Mouse (Mus musculus) stomach, embryonic 16.5 days (tissue): ENCODE data around the gene Ggcx. TPM values are rescaled to one million over a fixed set of nuclear protein-coding genes. Genes with fewer than 3 reads are reported as not detected.

Experiments used
- ATAC-seq: fragments of 200-750 bp; cut with Nextera tagmentation; 2 replicates; pipeline ENCODE4 v1.8.0; 2017; ENCODE audit warnings: moderate number of reproducible peaks, moderate TSS enrichment; ENCODE audit not compliant: insufficient read depth, low FRiP score
- H3K27ac ChIP-seq: fragments of 300-500 bp; sonication (generic); 2 replicates; pipeline ENCODE4 v1.5.1; 2014; ENCODE audit warnings: low read length
- H3K27me3 ChIP-seq: fragments of 300-500 bp; sonication (generic); 2 replicates; pipeline ENCODE4 v1.6.1; 2014; ENCODE audit warnings: low read length, control low read depth, mixed read lengths; ENCODE audit not compliant: control insufficient read depth, insufficient read depth
- H3K36me3 ChIP-seq: fragments of 300-500 bp; sonication (generic); 2 replicates; pipeline ENCODE4 v1.6.1; 2014; ENCODE audit warnings: low read length; ENCODE audit not compliant: control insufficient read depth, insufficient read depth
- H3K4me1 ChIP-seq: fragments of 300-500 bp; sonication (generic); 2 replicates; pipeline ENCODE4 v1.6.1; 2014; ENCODE audit warnings: low read length, control low read depth, mixed read lengths; ENCODE audit not compliant: control insufficient read depth, insufficient read depth
- H3K4me2 ChIP-seq: fragments of 300-500 bp; sonication (generic); 2 replicates; pipeline ENCODE4 v1.6.1; 2014; ENCODE audit warnings: low read depth, low read length, mixed read lengths
- H3K4me3 ChIP-seq: fragments of 300-500 bp; sonication (generic); replicated peaks from 2 replicates; pipeline ENCODE4 v1.5.1; 2014; ENCODE audit warnings: mild to moderate bottlenecking, low read length
- H3K9ac ChIP-seq: fragments of 300-500 bp; sonication (generic); 2 replicates; pipeline ENCODE4 v1.6.1; 2014; ENCODE audit warnings: low read length
- H3K9me3 ChIP-seq: fragments of 300-500 bp; sonication (generic); replicated peaks from 2 replicates; pipeline ENCODE4 v1.6.1; 2016; ENCODE audit warnings: low read length, control low read depth; ENCODE audit not compliant: control insufficient read depth
- WGBS: fragments of 180-500 bp; shearing (Covaris S2); extraction: QIAGEN DNeasy Blood & Tissue Kit; methylation state at CpG from one replicate; pipeline ENCODE4 v1.1.7; 2014; 5-methylcytosine and 5-hydroxymethylcytosine counted together
- polyA plus RNA-seq: library from polyadenylated mRNA; unstranded; fragments of >200 nt; fragmentation: Nextera tagmentation; extraction: Ambion mirVana; gene quantifications from 2 replicates; pipeline ENCODE4 v1.2.1, GENCODE M21; 2015

Ggcx gene
- polyA plus RNA-seq = 34.7 and 35.3 TPM in 2 replicates

GRCm38 (mm10) chr6:72414076-72414756 lies at the start of gene Ggcx:
TSS of gene Ggcx (plus strand) at chr6:72414308.
- Histone ChIP-seq H3K36me3 (peaks cover 6% of the 10 kb centered on the region; the same call in 1 of the 2 replicates), H3K4me2 (peak within 1 kb of the TSS; percentile 75), H3K9me3 (no peaks in the 10 kb centered on the region), H3K4me1 (peaks cover 15% of the 10 kb centered on the region), H3K27ac (peak within 1 kb of the TSS; percentile 73), H3K4me3 (peak within 1 kb of the TSS; percentile 93), H3K27me3 (no peaks in the 10 kb centered on the region), H3K9ac (peak within 1 kb of the TSS; percentile 95)
- ATAC-seq = peak; percentile 96
- WGBS = under 1% methylated on average over 33 of the region's 33 CpGs

GRCm38 (mm10) chr6:72364985-72365384 lies 49.1 kb upstream of the Ggcx start:
- H3K36me3 ChIP-seq = no peaks in the 10 kb centered on the region
- no peak overlapping the region for H3K4me3 ChIP-seq
- H3K9me3 ChIP-seq = no peaks in the 10 kb centered on the region
- H3K9ac ChIP-seq = no peak overlapping the region
- peaks cover 16% of the 10 kb centered on the region for H3K4me1 ChIP-seq
- no peak overlapping the region for H3K27ac ChIP-seq
- no peak overlapping the region for H3K4me2 ChIP-seq
- WGBS = 64% methylated on average over 6 of the region's 6 CpGs
- no peaks in the 10 kb centered on the region for H3K27me3 ChIP-seq
- ATAC-seq = no peak

GRCm38 (mm10) chr6:72366304-72366703 lies 47.8 kb upstream of the Ggcx start:
- no peak for ATAC-seq
- Histone ChIP-seq H3K27ac (no peak overlapping the region), H3K36me3 (no peaks in the 10 kb centered on the region), H3K9ac (no peak overlapping the region), H3K27me3 (no peaks in the 10 kb centered on the region), H3K9me3 (no peaks in the 10 kb centered on the region), H3K4me3 (no peak overlapping the region), H3K4me1 (peaks cover 15% of the 10 kb centered on the region), H3K4me2 (no peak overlapping the region)
- WGBS = 64% methylated on average over 3 of the region's 3 CpGs

- Histone ChIP-seq H3K9ac (no peak within 1 kb of the TSS), H3K4me1 (peaks cover 13% of the 10 kb centered on the region), H3K27ac (no peak within 1 kb of the TSS), H3K9me3 (no peaks in the 10 kb centered on the region), H3K4me3 (no peak within 1 kb of the TSS), H3K36me3 (no peaks in the 10 kb centered on the region), H3K4me2 (no peak within 1 kb of the TSS), H3K27me3 (no peaks in the 10 kb centered on the region)
- 75% methylated on average over 4 of the region's 4 CpGs for WGBS
- no peak for ATAC-seq
These were observed 47.2 kb upstream of the Ggcx start, which contains the start of gene Rnf181 for GRCm38 (mm10) chr6:72366844-72367443. TSS of gene Rnf181 (minus strand) at chr6:72366956.

GRCm38 (mm10) chr6:72367460-72367974 lies 46.6 kb upstream of the Ggcx start:
- 80% methylated on average over 4 of the region's 4 CpGs for WGBS
- ATAC-seq = no peak
- Histone ChIP-seq H3K4me3 (no peak overlapping the region), H3K36me3 (no peaks in the 10 kb centered on the region), H3K4me2 (no peak overlapping the region), H3K9me3 (no peaks in the 10 kb centered on the region), H3K4me1 (peaks cover 13% of the 10 kb centered on the region), H3K27ac (no peak overlapping the region), H3K27me3 (no peaks in the 10 kb centered on the region), H3K9ac (no peak overlapping the region)

- ATAC-seq = no peak
- Histone ChIP-seq H3K4me3 (no peak overlapping the region), H3K4me2 (no peak overlapping the region), H3K27ac (no peak overlapping the region), H3K36me3 (no peaks in the 10 kb centered on the region), H3K9me3 (no peaks in the 10 kb centered on the region), H3K9ac (no peak overlapping the region), H3K4me1 (peaks cover 21% of the 10 kb centered on the region), H3K27me3 (no peaks in the 10 kb centered on the region)
- 80% methylated on average over 4 of the region's 4 CpGs for WGBS
These were observed 44.6 kb upstream of the Ggcx start for GRCm38 (mm10) chr6:72369557-72369956.

GRCm38 (mm10) chr6:72370091-72370490 lies 44.0 kb upstream of the Ggcx start:
- H3K4me2 ChIP-seq = no peak overlapping the region
- no peak overlapping the region for H3K4me3 ChIP-seq
- peaks cover 24% of the 10 kb centered on the region for H3K4me1 ChIP-seq
- peak overlapping the region; percentile 86 for H3K27ac ChIP-seq
- no peaks in the 10 kb centered on the region for H3K36me3 ChIP-seq
- ATAC-seq = no peak
- H3K27me3 ChIP-seq = no peaks in the 10 kb centered on the region
- 70% methylated on average over 12 of the region's 12 CpGs for WGBS
- no peak overlapping the region for H3K9ac ChIP-seq
- H3K9me3 ChIP-seq = no peaks in the 10 kb centered on the region

GRCm38 (mm10) chr6:72371147-72371546 lies 43.0 kb upstream of the Ggcx start:
- no peaks in the 10 kb centered on the region for H3K9me3 ChIP-seq
- H3K27me3 ChIP-seq = no peaks in the 10 kb centered on the region
- peaks cover 24% of the 10 kb centered on the region for H3K4me1 ChIP-seq
- H3K4me3 ChIP-seq = no peak overlapping the region
- H3K4me2 ChIP-seq = no peak overlapping the region
- H3K36me3 ChIP-seq = no peaks in the 10 kb centered on the region
- ATAC-seq = peak; percentile 56; the same call in 1 of the 2 replicates
- peak overlapping the region; percentile 58; the same call in 1 of the 2 replicates for H3K9ac ChIP-seq
- H3K27ac ChIP-seq = peak overlapping the region; percentile 86
- 30% methylated on average over 5 of the region's 5 CpGs for WGBS

- no peaks in the 10 kb centered on the region for H3K36me3 ChIP-seq
- H3K9ac ChIP-seq = peak overlapping the region; percentile 58; the same call in 1 of the 2 replicates
- no peak overlapping the region for H3K4me2 ChIP-seq
- peak overlapping the region; percentile 86 for H3K27ac ChIP-seq
- H3K4me1 ChIP-seq = peaks cover 24% of the 10 kb centered on the region
- WGBS = 18% methylated on average over 1 of the region's 1 CpGs
- H3K9me3 ChIP-seq = no peaks in the 10 kb centered on the region
- H3K4me3 ChIP-seq = no peak overlapping the region
- H3K27me3 ChIP-seq = no peaks in the 10 kb centered on the region
- 0 out of 2 replicates have a peak, but pooled peaks have one; percentile 10 for ATAC-seq
These were observed 42.5 kb upstream of the Ggcx start for GRCm38 (mm10) chr6:72371571-72371970.
